Mouse (Mus musculus) natural killer cell, adult 2 months (primary cell): ENCODE data around the gene Scoc.
A peak's percentile ranks its signal among the peaks of the same experiment; 100 is the strongest.

Experiments used
- DNase-seq, 2 experiments: peaks; one replicate each; pipeline ENCODE4 v3.0.0; 2022; ENCODE audit warnings: low spot score in 2 of 2

Scoc gene

DNA sequence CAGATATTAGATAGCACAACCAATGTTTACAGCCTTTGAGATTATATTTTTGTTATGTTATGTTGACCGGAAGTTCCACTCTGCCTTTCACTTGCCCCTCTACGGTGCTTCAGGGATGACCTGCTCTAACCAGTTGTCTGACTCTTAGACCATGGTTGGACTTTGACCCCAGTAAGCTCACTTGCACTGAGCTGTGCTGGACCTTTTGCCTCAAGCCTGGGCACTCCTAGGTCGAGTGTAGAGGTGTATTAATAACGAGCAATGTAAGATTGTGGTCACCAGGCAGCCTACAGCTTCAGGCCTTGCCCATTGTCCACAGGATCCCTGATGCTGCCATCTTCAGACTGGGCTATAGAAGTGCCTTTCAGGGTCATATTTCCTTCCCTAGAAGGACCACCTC is 60.5 kb downstream of the Scoc start:
- no peak for DNase-seq

DNA sequence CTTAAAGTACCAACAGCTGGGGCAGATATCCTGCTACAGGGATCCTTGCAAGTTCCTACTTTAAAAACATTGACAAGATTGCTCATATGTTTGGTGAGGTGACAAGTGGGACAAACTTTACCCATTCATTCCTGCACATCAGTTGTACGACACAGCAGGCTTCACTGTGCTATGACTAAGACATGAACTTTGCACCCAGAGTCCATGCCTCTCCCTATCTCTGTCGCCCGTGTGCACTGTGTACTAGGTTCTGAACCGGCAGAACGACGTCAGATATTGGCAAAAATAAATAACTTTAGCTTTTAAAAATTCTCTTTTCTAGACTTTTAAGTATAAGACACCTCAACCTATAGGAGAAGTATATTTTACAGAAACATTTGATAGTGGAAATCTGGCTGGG is 61.5 kb downstream of the Scoc start:
- no peak for DNase-seq

DNA sequence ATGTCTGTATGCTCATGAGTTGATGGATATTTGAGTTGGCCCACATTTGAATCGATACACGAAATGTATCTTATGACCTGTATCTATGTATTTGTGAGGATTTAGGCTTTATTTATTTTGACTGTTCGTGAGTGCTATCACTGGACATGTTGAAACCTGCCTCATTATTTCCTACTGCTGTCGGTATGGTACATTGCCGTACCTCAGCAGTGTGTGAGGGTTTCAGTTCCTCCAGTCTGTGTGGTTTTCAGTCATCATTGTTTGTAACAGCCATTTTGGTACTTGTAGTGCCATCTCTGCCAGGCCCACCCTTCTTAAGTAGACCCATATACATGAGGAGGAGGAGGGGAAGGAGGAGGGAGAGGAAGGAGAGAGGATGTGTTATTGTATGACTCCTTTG is 63.9 kb downstream of the Scoc start:
- no peak for DNase-seq

DNA sequence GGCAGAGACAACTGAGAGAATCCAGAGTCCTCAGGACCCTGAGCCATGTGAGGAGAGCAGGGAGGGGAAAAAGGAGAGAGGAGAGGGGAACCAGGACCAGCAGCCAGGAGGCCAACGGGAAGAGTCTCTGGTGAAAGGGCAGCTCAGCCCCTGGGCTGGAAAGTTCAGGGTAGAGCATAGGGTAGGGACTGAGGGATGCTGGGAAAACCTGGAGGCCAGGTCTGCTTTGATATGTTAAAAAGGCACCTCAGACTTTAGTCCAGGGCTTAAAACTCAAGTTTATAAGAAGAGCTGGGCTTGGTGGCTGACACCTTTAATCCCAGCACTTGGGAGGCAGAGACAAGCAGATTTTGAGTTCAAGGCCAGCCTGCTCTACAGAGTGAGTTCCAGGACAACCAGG is 65.7 kb downstream of the Scoc start:
- no peak for DNase-seq

DNA sequence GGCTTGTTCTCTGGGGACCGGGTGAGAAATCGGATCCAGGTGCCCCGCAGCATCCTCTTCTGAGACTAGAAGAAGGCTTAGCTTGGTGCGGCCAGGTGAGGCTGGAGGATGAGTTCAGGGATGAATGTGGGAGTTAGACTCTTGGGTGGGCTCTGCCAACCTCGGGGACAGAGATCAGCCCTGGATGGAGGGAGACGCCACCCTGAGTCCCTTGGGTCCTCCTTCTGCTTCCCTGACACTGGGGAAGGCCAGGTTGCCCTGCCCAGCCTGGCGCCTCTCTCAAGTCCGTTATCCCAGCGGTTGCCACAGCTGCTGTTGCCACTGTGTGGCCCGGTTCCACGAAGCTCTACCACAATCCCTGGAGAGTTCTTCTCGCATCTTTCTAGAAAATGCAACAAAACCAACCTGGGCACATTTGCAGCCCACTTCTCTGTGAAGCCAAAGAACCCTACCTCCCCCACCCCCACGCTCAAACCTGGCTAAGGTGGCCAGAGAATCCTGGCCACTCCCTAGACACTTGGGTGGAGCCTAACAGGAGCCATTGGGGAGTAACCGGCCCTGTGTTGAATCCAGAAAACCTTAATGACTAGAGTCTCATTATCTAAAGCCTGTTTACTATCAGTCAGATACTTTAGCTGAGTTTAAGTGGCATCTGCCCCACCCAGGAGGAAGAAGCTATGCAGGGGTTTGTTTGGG is 68.0 kb downstream of the Scoc start:
- no peak for DNase-seq

DNA sequence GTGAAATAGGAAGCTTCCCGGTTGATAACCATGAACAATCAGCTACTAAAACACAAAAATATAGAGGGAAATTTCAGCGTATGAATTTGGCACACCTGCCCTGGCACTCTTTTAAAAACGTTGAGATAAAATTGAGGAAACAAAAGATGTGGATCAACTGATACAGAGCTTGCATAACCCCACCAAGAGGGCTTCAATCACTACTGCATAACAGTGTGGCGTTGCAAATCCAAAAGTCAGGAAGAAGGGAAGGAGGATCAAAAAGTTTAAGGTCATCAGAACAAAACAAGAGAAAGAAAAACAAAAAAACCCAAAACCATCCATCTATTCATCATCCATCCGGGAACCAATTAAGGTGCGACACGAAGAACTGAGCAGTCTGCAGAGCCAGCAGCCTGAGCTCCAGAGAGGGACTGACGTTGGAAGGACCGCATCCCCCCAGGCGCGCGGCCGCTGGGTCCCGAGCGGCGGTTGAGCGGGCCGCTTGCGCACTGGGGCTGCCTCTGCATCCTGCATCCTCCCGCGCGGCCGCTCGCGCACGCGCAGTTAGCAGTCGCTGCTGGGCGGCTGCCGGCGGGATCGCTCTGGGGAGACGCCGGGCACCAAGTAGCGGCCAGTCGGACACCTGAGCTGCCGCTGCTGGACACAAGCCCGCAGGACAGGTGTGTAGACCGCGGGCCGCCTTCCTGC is 68.7 kb downstream of the Scoc start, which contains the start of gene Clgn:
Clgn (plus strand) TSS at position 552 of the 690 bp plus-strand sequence.
- peak in 1 of 2 experiments; percentile 3 for DNase-seq

DNA sequence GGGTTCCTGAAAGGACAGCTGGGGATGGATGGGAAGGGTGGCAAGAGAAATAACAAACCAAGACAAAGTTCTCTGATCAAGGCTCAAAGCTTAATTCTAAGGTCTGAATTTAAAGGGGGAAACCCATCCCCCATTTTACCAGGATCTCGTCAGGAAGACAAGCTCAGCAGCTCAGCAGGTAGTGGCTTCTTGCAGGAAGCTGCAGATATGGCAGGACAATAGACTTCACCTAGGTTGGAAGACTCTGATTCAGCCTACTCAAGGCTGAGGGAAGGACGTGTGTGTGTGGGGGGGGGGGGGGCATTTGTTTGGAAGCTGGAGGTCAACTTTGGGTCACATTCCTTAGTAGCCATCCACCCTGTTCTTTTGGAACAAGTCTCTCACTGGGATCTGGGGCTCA is 75.3 kb downstream of the Scoc start:
- no peak for DNase-seq

DNA sequence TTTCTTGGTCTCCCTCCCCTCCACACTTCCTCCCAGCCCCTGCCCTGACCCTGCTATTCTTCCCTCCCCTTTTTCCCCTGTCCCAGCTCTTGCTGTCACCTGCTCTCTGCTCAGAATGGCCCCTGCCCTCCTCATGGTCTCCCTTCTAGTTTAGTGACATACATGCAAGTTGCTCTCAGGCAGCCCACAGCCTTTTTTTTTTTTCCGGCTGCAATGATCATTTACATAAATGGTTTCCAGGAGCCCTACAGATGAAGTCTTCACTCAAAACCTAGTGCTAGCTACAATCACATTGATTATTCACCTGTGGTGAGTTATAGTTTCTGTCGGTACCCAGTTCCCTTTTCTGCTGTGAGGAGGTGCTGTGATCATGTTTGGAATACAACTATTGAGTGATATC is 77.2 kb downstream of the Scoc start:
- no peak for DNase-seq

DNA sequence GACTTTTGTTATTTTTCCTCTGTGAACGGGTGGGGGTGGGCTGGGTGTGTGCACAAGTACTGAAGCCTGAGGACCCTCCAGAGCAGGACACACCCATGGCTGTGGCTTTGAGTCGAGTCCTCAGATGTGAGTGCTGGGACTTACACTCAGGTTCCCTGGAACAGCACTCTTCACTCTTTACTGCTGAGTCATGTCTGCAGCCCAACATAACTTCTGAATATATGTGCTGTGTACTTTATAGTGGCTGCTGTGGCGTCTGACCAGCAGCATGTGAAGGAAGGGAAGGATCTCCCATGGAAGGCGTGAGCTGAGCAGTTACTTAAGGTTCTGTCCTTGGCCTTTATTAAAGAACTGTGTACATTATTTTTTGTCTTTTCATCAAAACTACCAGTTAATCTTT is 78.0 kb downstream of the Scoc start:
- DNase-seq: no peak
